Mouse (Mus musculus) gastrocnemius, adult 18-20 months (tissue): ENCODE data around the gene Mrps36. TPM values are rescaled to one million over a fixed set of nuclear protein-coding genes. Genes with fewer than 3 reads are reported as not detected.
A peak's percentile ranks its signal among the peaks of the same experiment; 100 is the strongest.
"Not testable (repeated sequence)": the region's sequence is repeated elsewhere in the genome, so short reads cannot be mapped to it uniquely, and the experiment has no call there.

Experiments
- DNase-seq: peaks from one replicate; pipeline ENCODE4 v3.0.0; 2021; ENCODE audit warnings: low spot score
- long read RNA-seq, 2 experiments: library from polyadenylated mRNA; stranded (forward); transcript quantifications; one replicate each; pipeline ENCODE4 v2.0.0; 2021
- total RNA-seq, 2 experiments: library from RNA; stranded (reverse); gene quantifications; 2 replicates each; pipeline ENCODE4 v1.2.3; 2021

The Mrps36 gene
- total RNA-seq = 100 to 1,000 TPM; 133 to 143 TPM
- long read RNA-seq, experiment 1, transcript Mrps36-203 (4 exons, 701 nt) = major isoform, 134 of 168 reads
- long read RNA-seq, experiment 1, transcript Mrps36-202 (4 exons, 571 nt) = minor isoform, 22 of 168 reads
- long read RNA-seq, experiment 1, partial matches to known transcripts = 1 of 168 reads
- long read RNA-seq, experiment 1, other reads (novel, unspliced or antisense) = 7 of 168 reads
- long read RNA-seq, experiment 2, transcript Mrps36-202 (4 exons, 571 nt) = minor isoform, 7 of 102 reads
- long read RNA-seq, experiment 2, transcript Mrps36-203 (4 exons, 701 nt) = major isoform, 92 of 102 reads
- long read RNA-seq, experiment 2, partial matches to known transcripts = 0 of 102 reads
- long read RNA-seq, experiment 2, other reads (novel, unspliced or antisense) = 3 of 102 reads

GRCm38 (mm10) chr13:100744036-100744744 lies at the start of gene Mrps36:
TSS of gene Mrps36 (minus strand) at chr13:100744659.
- DNase-seq = peak; percentile 93

GRCm38 (mm10) chr13:100789083-100789482 lies 44.6 kb upstream of the Mrps36 start:
- no peak for DNase-seq

DNA sequence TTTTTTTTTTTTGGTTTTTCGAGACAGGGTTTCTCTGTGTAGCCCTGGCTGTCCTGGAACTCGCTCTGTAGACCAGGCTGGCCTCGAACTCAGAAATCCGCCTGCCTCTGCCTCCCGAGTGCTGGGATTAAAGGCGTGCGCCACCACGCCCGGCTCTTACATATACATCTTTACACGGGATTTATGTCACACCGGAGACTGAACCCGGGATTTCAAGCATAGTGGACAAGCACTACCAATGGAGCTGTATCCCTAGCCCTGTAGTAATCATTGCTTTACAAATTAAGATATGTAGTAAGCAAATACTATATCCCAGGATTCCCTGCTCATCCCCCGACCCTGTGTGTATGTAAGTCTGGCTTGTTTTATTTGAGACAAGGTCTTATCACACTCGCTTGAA lies 43.6 kb upstream of the Mrps36 start:
- DNase-seq = not testable (repeated sequence)

DNA sequence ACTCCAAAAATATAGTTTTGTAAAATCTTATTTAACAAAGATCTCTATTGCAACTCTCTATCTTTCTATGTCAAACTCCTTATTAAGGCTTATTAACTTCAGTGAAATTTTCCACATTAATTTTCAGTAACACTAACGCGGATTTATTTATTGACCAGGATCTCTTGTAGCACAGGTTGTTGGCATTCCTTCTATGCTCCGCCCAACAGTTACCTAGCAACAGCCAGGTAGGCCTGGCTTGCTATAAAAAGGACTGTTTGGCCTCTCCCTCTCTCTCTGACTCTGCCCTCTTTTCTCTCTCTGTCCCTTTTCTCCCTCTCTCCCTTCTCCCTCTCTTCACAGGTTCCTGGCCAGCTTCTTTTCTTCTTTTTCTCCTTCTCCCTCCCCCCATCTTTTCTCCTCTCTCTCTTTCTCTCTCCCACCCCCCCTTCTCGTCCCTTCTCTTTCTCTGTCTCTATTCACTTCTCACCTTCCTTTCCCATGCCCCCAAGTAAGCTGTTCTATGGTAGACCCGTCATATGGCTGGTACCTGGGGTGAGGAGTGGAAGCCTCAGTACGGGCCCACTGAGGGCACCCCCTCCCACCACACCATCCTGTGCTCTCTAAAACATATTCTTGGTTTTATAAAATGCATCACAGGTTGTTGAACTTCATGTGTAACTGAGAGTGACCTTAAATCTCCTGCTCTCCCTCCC lies 43.0 kb upstream of the Mrps36 start:
- no peak for DNase-seq

DNA sequence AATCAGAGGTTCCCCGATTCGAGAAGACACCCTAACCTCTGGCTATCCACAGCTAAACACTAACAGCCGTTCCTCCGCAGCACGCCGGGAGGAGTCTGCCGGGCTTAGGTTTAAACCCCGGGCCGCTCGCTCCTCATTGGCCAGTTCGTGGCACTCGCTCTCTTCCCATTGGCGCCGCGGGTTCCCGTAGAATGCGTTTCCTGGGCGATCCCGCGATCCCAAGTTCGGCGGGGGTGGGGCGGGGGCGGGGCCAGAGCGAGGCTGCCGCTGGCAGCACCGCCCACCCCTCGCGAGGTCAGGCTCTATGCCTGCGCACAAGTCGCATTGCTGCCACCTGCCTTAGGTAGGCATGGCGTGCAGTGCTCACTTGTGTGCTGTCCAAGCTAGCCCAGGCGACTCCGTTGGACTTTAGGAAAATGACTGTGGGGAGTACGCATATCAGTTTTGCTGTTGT lies 42.0 kb upstream of the Mrps36 start, which contains the start of gene Ccnb1:
TSS of gene Ccnb1 (minus strand) at position 157 of the 454 bp plus-strand sequence.
- DNase-seq = peak; percentile 91

DNA sequence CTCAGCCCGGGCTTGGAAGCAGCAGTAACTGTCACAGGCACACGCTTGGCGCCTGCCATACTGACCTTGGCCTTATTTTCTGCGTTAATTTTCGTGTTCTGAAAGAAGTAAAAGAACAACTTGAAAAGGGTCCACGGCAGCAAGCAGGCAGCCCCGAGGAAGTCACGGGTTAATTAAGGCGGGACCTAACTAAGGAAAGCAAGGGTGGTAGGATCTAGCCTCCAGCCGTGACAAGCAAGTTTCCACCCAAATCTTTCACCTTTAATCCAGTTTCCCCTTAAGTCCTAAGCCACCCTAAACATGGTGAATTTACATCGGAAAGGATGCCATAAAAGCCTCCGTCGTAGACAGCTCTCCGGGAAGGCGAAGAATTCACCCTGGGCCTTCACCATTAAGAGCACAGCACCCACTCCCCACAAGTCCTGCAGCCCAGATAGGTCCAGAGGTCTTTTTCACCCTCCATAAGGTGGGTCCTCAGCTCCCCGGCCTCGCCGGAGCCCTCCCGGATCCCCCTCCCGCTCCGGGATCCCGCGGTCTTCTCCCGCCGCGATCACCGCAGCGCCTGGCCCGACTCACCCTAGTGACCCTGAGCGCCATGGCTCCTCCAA lies 41.5 kb upstream of the Mrps36 start:
- no peak for DNase-seq

DNA sequence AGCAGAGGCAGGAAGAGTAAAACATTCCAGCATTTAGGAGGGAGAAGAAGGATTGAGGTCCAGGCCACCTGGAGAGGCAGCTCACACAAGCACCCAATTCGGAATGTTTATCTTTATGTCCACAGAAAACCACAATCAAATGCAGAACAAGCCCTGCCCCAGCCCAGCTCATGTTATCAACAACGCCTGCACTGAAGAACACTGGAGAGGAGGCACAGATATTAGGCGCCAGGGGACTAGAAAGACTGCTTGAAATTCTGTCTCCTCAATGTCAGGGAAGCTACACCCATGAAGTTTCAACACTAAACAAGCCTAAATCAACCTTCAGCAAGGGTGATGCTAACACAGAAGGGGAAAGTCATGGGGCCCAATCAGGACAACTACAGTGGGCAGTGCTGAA lies 33.0 kb upstream of the Mrps36 start:
- no peak for DNase-seq

GRCm38 (mm10) chr13:100776710-100777109 lies 32.3 kb upstream of the Mrps36 start:
- no peak for DNase-seq

- no peak for DNase-seq
Measured at GRCm38 (mm10) chr13:100776056-100776419, 31.6 kb upstream of the Mrps36 start.

GRCm38 (mm10) chr13:100775252-100776055 lies 31.0 kb upstream of the Mrps36 start, which contains the start of gene Cenph:
TSS of gene Cenph (minus strand) at chr13:100775899.
- DNase-seq = peak; percentile 80

GRCm38 (mm10) chr13:100774704-100775103 lies 30.2 kb upstream of the Mrps36 start:
- DNase-seq = no peak

- no peak for DNase-seq
Measured at GRCm38 (mm10) chr13:100755329-100755728, 10.9 kb upstream of the Mrps36 start.

- DNase-seq = no peak
Measured at GRCm38 (mm10) chr13:100754186-100754585, 9.7 kb upstream of the Mrps36 start.

GRCm38 (mm10) chr13:100753011-100753410 lies 8.6 kb upstream of the Mrps36 start:
- DNase-seq = no peak

DNA sequence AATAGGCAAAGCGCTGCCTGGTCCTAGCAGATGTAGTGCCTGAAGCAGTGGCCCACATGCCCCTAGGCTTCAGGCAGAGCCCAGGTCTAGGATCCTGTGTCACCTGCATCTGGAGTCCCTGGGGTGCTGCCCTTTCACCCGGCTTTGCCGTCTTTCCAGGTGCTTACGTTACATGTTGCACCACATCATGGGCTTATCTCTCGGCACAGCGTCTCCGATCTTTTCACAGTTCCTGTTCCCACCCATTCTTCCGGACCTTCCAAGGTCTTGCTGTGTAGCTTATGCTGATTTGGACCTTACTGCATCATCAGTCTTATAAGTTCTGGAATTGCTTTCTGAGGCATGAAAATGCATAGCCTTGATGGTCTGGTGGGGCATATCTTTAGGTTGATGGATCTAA lies 8.1 kb upstream of the Mrps36 start:
- no peak for DNase-seq

DNA sequence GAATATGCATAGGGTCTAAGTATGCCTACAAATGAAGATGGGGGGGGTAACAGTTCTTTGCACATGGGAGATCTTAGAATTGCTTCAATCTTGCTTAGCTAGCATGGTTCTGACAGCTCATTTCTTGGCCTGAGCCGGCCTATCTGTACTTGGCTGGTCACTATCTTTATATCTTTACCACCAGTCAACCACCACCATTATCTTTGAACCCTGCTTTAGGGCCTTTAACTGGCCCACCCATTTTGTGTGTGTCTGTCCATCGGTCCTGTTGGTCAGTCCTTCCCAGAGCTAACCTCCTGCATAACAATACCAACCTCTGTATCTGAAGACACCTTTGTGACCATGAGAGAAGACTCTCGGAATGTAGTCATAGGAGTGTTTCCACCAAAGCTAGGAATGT lies 6.9 kb upstream of the Mrps36 start:
- no peak for DNase-seq

DNA sequence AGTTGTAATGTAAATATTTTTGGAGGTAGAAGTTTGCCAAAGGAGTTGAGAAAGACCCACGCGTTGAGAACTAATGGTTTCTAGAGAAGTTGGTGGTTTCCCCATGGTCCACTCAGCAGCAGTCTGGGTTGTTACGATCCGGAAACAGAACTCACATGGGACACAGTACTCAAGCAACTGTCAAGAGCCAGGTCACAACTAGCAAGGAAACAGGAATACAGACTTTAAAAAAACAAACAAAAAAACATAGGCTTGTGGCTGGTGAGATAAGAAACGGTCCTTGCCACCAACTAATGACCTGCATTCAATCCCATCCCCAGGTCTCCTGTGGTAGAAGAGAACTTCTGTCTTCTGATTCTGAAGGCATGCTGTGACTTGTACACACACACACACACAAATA lies 6.3 kb upstream of the Mrps36 start:
- no peak for DNase-seq

- DNase-seq = no peak
Measured at GRCm38 (mm10) chr13:100748638-100749037, 4.2 kb upstream of the Mrps36 start.

- no peak for DNase-seq
Measured at GRCm38 (mm10) chr13:100746090-100746489, 1.6 kb upstream of the Mrps36 start.

DNA sequence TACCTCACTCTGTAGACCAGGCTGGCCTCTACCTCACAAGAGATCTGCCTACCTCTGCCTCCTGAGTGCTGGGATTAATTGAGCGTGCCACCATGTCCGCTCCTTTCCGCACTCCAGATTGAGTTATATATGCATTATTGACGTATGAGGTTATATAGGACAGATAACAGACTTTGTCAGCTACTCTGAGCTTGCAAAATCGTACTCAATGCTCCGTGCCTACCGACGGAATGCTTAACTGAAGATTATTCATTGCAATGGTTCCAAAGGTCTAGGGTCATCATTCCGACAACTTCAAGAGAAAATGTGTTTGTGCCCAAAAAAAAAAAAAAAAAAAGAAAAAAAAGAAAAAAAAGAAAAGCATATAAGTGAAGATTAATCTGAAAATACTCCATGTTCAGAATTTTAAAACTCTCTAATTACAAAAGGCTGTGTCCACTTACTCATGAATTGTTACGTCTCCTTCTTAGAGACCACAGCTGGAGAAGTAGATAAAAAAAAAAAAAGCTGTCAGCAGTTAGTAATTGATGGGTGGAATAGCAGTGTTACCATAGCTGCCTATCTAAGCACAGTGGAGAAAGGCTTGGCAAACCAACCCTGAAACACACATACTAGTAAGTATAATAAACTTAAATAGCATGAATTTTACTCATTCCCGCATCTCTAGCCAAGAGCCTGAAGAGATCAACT lies 968 bp downstream of the Mrps36 start:
- DNase-seq = no peak
